Mouse (Mus musculus) heart, embryonic 15.5 days (tissue): ENCODE measurements around the gene Rtl5. TPM values are rescaled to one million over a fixed set of nuclear protein-coding genes. Genes with fewer than 3 reads are reported as not detected.

Source experiments
- polyA plus RNA-seq: library from polyadenylated mRNA; unstranded; fragments of >200 nt; fragmentation: Nextera tagmentation; extraction: Ambion mirVana; gene quantifications from 2 replicates; pipeline ENCODE4 v1.2.1, GENCODE M21; 2015

Rtl5 gene
- polyA plus RNA-seq, 1 experiment from 2014 or later: 1.2 TPM

Other genes starting within 250 kb of the Rtl5 start
- gene Nhsl2, start 221.9 kb downstream of the Rtl5 start, polyA plus RNA-seq: 6.7 and 10.4 TPM in 2 replicates
- 33.8 and 51.0 TPM in 2 replicates for gene Pin4, start 48.1 kb upstream of the Rtl5 start, polyA plus RNA-seq
- 6.5 and 7.7 TPM in 2 replicates for gene Ercc6l, start 85.8 kb upstream of the Rtl5 start, polyA plus RNA-seq
- 431 and 436 TPM in 2 replicates for gene Rps4x, start 118.1 kb upstream of the Rtl5 start, polyA plus RNA-seq
- gene Cited1, start 180.9 kb upstream of the Rtl5 start, polyA plus RNA-seq: 392 and 393 TPM in 2 replicates